Mouse (Mus musculus) midbrain, embryonic 14.5 days (tissue): ENCODE data around the gene Tmem181a. TPM values are rescaled to one million over a fixed set of nuclear protein-coding genes. Genes with fewer than 3 reads are reported as not detected.
"Not testable (repeated sequence)": the region's sequence is repeated elsewhere in the genome, so short reads cannot be mapped to it uniquely, and the experiment has no call there.

Experiments
- ATAC-seq: fragments of 200-750 bp; cut with Nextera tagmentation; 2 replicates; pipeline ENCODE4 v1.8.0; 2017; ENCODE audit warnings: moderate number of reproducible peaks, moderate library complexity; ENCODE audit not compliant: low FRiP score, low TSS enrichment
- DNase-seq: peaks from one replicate; pipeline ENCODE4 v3.0.0-alpha.2; 2015
- H3K27ac ChIP-seq: fragments of 300-500 bp; sonication (generic); replicated peaks from 2 replicates; pipeline ENCODE4 v1.5.1; 2014; ENCODE audit warnings: mild to moderate bottlenecking, low read depth, low read length, moderate library complexity
- H3K27me3 ChIP-seq: fragments of 300-500 bp; sonication (generic); 2 replicates; pipeline ENCODE4 v1.6.1; 2014; ENCODE audit warnings: low read length, control low read depth, mixed read lengths; ENCODE audit not compliant: control insufficient read depth, insufficient read depth
- H3K36me3 ChIP-seq: fragments of 300-500 bp; sonication (generic); 2 replicates; pipeline ENCODE4 v1.6.1; 2014; ENCODE audit warnings: low read length, control low read depth; ENCODE audit not compliant: control insufficient read depth, insufficient read depth
- H3K4me1 ChIP-seq: fragments of 300-500 bp; sonication (generic); 2 replicates; pipeline ENCODE4 v1.6.1; 2014; ENCODE audit warnings: mild to moderate bottlenecking, antibody characterized with exemption, low read length, control low read depth; ENCODE audit not compliant: control insufficient read depth, insufficient read depth
- H3K4me2 ChIP-seq: fragments of 300-500 bp; sonication (generic); 2 replicates; pipeline ENCODE4 v1.6.1; 2014; ENCODE audit warnings: mild to moderate bottlenecking, low read length, moderate library complexity
- H3K4me3 ChIP-seq: fragments of 300-500 bp; sonication (generic); replicated peaks from 2 replicates; pipeline ENCODE4 v1.5.1; 2014; ENCODE audit warnings: low read depth, low read length
- H3K9ac ChIP-seq: fragments of 300-500 bp; sonication (generic); replicated peaks from 2 replicates; pipeline ENCODE4 v1.6.1; 2014; ENCODE audit warnings: mild to moderate bottlenecking, low read length, moderate library complexity
- H3K9me3 ChIP-seq: fragments of 300-500 bp; sonication (generic); 2 replicates; pipeline ENCODE4 v1.6.1; 2016; ENCODE audit warnings: low read length, control low read depth, mixed read lengths; ENCODE audit not compliant: control insufficient read depth
- WGBS: fragments of 180-500 bp; shearing (Covaris S2); extraction: QIAGEN DNeasy Blood & Tissue Kit; methylation state at CpG from one replicate; pipeline ENCODE4 v1.1.7; 2014; 5-methylcytosine and 5-hydroxymethylcytosine counted together
- polyA plus RNA-seq: library from polyadenylated mRNA; unstranded; fragments of >200 nt; fragmentation: Nextera tagmentation; extraction: Ambion mirVana; gene quantifications from 2 replicates; pipeline ENCODE4 v1.2.1, GENCODE M21; 2014

Tmem181a gene
- polyA plus RNA-seq, 1 experiment from 2014 or later, result 47.6 TPM

- DNase-seq, result peak; percentile 27
- H3K36me3 ChIP-seq, ATAC-seq, H3K27me3 ChIP-seq, H3K4me1 ChIP-seq, H3K27ac ChIP-seq, H3K9me3 ChIP-seq: not testable (repeated sequence)
- Histone ChIP-seq H3K9ac (peak overlapping the region; percentile 50; the same call in 1 of the 2 replicates), H3K4me3 (peak overlapping the region; percentile 43), H3K4me2 (peak overlapping the region; percentile 59)
- 2% methylated on average over 25 of the region's 25 CpGs for WGBS
These were observed 14.2 kb downstream of the Tmem181a start for GRCm38 (mm10) chr17:6270840-6271239.

- 94% methylated on average over 6 of the region's 6 CpGs for WGBS
- not testable (repeated sequence) for DNase-seq, H3K36me3 ChIP-seq, H3K4me1 ChIP-seq, H3K9me3 ChIP-seq, ATAC-seq, H3K27ac ChIP-seq, H3K4me3 ChIP-seq, H3K27me3 ChIP-seq, H3K9ac ChIP-seq, H3K4me2 ChIP-seq
These were observed 15.3 kb downstream of the Tmem181a start for GRCm38 (mm10) chr17:6271970-6272369.

- H3K9ac ChIP-seq, H3K36me3 ChIP-seq, DNase-seq, H3K27ac ChIP-seq, H3K9me3 ChIP-seq, H3K4me3 ChIP-seq, H3K4me2 ChIP-seq, H3K4me1 ChIP-seq, ATAC-seq, H3K27me3 ChIP-seq: not testable (repeated sequence)
- WGBS, result 94% methylated on average over 4 of the region's 6 CpGs
These were observed 18.0 kb downstream of the Tmem181a start for GRCm38 (mm10) chr17:6274693-6275092.

GRCm38 (mm10) chr17:6279205-6279604, 22.5 kb downstream of the Tmem181a start:
- H3K36me3 ChIP-seq, H3K27me3 ChIP-seq, H3K9me3 ChIP-seq, H3K4me3 ChIP-seq, ATAC-seq, H3K9ac ChIP-seq, H3K27ac ChIP-seq, DNase-seq, H3K4me2 ChIP-seq, H3K4me1 ChIP-seq: not testable (repeated sequence)
- 83% methylated on average over 8 of the region's 8 CpGs for WGBS

- not testable (repeated sequence) for DNase-seq, H3K4me2 ChIP-seq, H3K36me3 ChIP-seq, H3K4me1 ChIP-seq, ATAC-seq, H3K9ac ChIP-seq, H3K27me3 ChIP-seq, H3K27ac ChIP-seq, H3K4me3 ChIP-seq, H3K9me3 ChIP-seq
- 89% methylated on average over 9 of the region's 10 CpGs for WGBS
These were observed 23.1 kb downstream of the Tmem181a start for GRCm38 (mm10) chr17:6279772-6280171.

- not testable (repeated sequence) for H3K4me2 ChIP-seq, ATAC-seq, DNase-seq, H3K4me1 ChIP-seq, H3K9me3 ChIP-seq, H3K4me3 ChIP-seq, H3K36me3 ChIP-seq, H3K27ac ChIP-seq, H3K9ac ChIP-seq, H3K27me3 ChIP-seq
- 93% methylated on average over 15 of the region's 19 CpGs for WGBS
These were observed 23.9 kb downstream of the Tmem181a start for GRCm38 (mm10) chr17:6280513-6280912.

GRCm38 (mm10) chr17:6283137-6283536, 26.5 kb downstream of the Tmem181a start:
- 94% methylated on average over 8 of the region's 10 CpGs for WGBS
- not testable (repeated sequence) for H3K4me2 ChIP-seq, DNase-seq, H3K27ac ChIP-seq, H3K9me3 ChIP-seq, H3K36me3 ChIP-seq, H3K4me3 ChIP-seq, ATAC-seq, H3K4me1 ChIP-seq, H3K9ac ChIP-seq, H3K27me3 ChIP-seq

GRCm38 (mm10) chr17:6286169-6286568, 29.5 kb downstream of the Tmem181a start:
- not testable (repeated sequence) for H3K27me3 ChIP-seq, ATAC-seq, DNase-seq, H3K4me3 ChIP-seq, H3K27ac ChIP-seq, H3K36me3 ChIP-seq, H3K4me2 ChIP-seq, H3K9me3 ChIP-seq, H3K9ac ChIP-seq, H3K4me1 ChIP-seq
- WGBS, result 96% methylated on average over 5 of the region's 5 CpGs

- not testable (repeated sequence) for DNase-seq, H3K4me1 ChIP-seq, H3K27me3 ChIP-seq, H3K9ac ChIP-seq, ATAC-seq, H3K9me3 ChIP-seq, H3K36me3 ChIP-seq, H3K4me3 ChIP-seq, H3K4me2 ChIP-seq, H3K27ac ChIP-seq
- 94% methylated on average over 10 of the region's 12 CpGs for WGBS
These were observed 32.4 kb downstream of the Tmem181a start for GRCm38 (mm10) chr17:6289045-6289444.
